Mouse (Mus musculus): ENCODE results near the gene Usp53. TPM values are rescaled to one million over a fixed set of nuclear protein-coding genes. Genes with fewer than 3 reads are reported as not detected.

The Usp53 gene
- total and polyA plus RNA-seq, 3 experiments = 0.03 to 0.08 TPM; not detected in 1

DNA sequence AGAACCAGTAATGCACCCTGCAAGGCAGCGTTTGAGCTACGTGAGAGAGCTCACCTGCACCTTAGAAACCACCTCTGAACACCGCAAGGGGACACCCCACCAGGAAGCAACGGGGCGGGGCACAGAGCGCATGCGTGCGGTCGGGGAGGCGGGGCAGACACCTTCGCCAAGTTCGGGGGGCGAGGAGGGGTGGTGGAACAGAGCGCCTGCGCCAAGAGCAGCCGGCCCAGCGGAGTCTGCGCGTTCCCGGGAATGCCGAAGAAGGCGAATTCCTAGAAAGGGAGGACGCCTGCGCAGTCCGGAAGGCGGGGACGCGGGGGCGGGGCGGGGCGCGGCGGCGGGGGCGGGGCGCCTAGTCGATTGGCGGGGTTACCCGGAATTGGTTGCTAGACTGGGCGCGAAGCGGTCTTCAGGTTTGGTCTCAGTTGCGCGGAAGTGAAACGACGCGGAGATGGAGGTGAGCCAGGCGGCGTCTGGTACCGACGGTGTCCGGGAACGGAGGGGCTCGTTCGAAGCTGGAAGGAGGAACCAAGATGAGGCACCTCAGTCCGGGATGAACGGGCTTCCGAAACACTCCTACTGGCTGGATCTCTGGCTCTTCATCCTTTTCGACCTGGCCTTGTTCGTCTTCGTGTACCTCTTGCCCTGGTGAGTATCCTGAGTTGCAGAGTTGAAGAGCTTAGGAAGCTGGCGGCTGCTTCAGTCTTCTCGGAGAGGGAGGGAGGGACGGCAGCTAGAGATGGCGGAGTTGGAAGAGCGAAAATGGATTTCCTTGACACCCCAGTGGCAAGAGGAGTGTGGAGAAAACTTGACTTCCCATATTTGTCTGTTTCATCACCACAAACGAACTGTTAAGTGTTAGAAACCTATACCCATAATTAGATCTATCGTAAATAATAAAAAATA lies 60.0 kb downstream of the Usp53 start, which contains the start of gene 1810037I17Rik (continued):
- TF ChIP-seq SIN3A (IDR thresholded peaks at IDR 0.05; ENCODE audit: low read length) = peak; percentile 93

GRCm38 (mm10) chr3:122923147-122923546 lies 61.2 kb downstream of the Usp53 start:
- H3K36me3 ChIP-seq (replicated peaks in 1 of 2; ENCODE audit: control insufficient read depth in 1 of 2, insufficient read depth in 1 of 2, low read length in 1 of 2) = peaks cover 0 to 13% of the 10 kb centered on the region in 2 experiments
- H3K4me2 ChIP-seq (ENCODE audit: insufficient read depth, low read depth, poor library complexity, severe bottlenecking) = no peak overlapping the region
- no peaks in the 10 kb centered on the region for H3K27me3 ChIP-seq (replicated peaks)
- no peak overlapping the region for H3K27ac ChIP-seq (ENCODE audit: insufficient read depth, low read depth)
- TF ChIP-seq MEF2A (IDR thresholded peaks at IDR 0.05; ENCODE audit: borderline replicate concordance, low read depth, low read length) (no peak), ZMIZ1 (IDR thresholded peaks at IDR 0.05; ENCODE audit: low read depth, low read length) (no peak), MAZ (IDR thresholded peaks at IDR 0.05; ENCODE audit: low read depth, low read length) (no peak), MAFK (IDR thresholded peaks at IDR 0.05; ENCODE audit: insufficient replicate concordance, low read length) (no peak), ELF1 (IDR thresholded peaks at IDR 0.05; ENCODE audit: low read depth, low read length) (no peak), GABPA (IDR thresholded peaks at IDR 0.05; ENCODE audit: insufficient replicate concordance, low read depth, low read length) (no peak), KAT2A (IDR thresholded peaks at IDR 0.05; ENCODE audit: insufficient replicate concordance, low read length) (no peak), USF2 (conservative IDR thresholded peaks at IDR 0.05; ENCODE audit: low read depth, low read length) (no peak), NRF1 (IDR thresholded peaks at IDR 0.05; ENCODE audit: low read depth, low read length) (no peak), USF1 (IDR thresholded peaks at IDR 0.05; ENCODE audit: low read depth, low read length) (no peak), CHD1 (IDR thresholded peaks at IDR 0.05; ENCODE audit: low read depth, low read length) (no peak), MAX (IDR thresholded peaks at IDR 0.05; ENCODE audit: low read length) (no peak), HCFC1 (IDR thresholded peaks at IDR 0.05; ENCODE audit: low read depth, low read length) (no peak), MXI1 (IDR thresholded peaks at IDR 0.05; ENCODE audit: low read depth, low read length) (no peak)
- H3K9ac ChIP-seq (ENCODE audit: insufficient read depth, low read depth) = no peak overlapping the region
- no peak overlapping the region for H3K4me3 ChIP-seq (replicated peaks in 1 of 3; ENCODE audit: low read depth in 2 of 3, low read length in 2 of 3, poor library complexity in 1 of 3)
- H3K79me2 ChIP-seq (replicated peaks; ENCODE audit: control insufficient read depth, extremely low read depth, insufficient read depth, poor library complexity, severe bottlenecking) = peaks cover 11% of the 10 kb centered on the region
- no peaks in the 10 kb centered on the region for H3K9me3 ChIP-seq (replicated peaks; ENCODE audit: low read length)
- no peak for DNase-seq (ENCODE audit: extremely low read depth)
- in situ Hi-C loops (cut with MboI; ENCODE audit: low pct_ligation_motif_present, low pct_unique_long_range_greater_than_20kb, low sequenced_read_pairs) (loop anchor here (25.0 kb wide), 2 partner anchors 286 to 636 kb away; partner anchors contain the start of gene Bcar3), dilution Hi-C loops (cut with MboI; ENCODE audit: extremely low pct_ligation_motif_present, extremely low pct_unique_long_range_greater_than_20kb, low sequenced_read_pairs) (no loop called here)
- peaks cover 8 to 37% of the 10 kb centered on the region in 2 experiments for H3K4me1 ChIP-seq (ENCODE audit: control insufficient read depth in 1 of 2, insufficient read depth in 2 of 2)
